Mouse (Mus musculus): Measurements from ENCODE around the gene Gemin6. TPM values are rescaled to one million over a fixed set of nuclear protein-coding genes. Genes with fewer than 3 reads are reported as not detected.
"Not testable (repeated sequence)": the region's sequence is repeated elsewhere in the genome, so short reads cannot be mapped to it uniquely, and the experiment has no call there.

The Gemin6 gene
- 64.1 and 66.8 TPM in 2 replicates for polyA plus RNA-seq (2016; fragmentation: Nextera tagmentation; extraction: Ambion mirVana)

DNA sequence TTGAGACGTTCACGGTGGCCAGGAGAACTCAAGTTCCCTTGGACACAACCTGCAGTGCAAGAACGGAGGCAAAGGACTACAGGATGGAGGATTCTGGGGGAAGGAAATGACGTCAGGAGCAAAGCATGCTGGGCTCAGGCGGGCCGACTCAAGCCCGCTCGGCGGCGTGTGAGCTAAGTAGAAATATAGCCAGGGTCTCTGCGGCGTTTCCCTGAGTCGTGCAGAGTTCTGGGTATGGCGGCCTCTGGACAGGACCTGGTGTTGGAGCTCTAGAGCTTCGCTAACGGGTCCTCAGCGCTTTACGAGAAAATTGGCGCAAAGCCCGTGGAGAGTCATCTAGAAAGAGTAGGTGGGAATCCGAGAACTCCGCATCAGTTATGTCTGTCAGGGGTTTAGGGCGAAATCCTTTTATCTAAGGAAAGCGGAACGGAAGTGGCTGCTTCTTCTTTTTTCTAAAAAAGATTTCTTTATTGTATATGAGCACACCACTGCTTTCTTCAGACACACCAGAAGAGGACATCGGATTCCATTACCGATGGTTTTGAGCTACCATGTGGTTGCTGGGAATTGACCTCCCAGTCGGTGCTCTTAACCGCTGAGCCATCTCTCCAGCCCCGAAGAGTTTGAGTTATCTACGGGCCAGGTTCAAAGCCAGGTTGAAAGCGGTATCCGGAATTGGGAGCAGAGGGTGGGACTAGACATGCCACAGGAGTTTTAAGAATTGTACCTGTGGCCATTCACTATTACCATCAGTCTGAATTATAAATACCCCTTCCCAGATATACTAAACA lies at the start of gene Gemin6:
Gene Gemin6, plus strand, starts transcription at position 116 of the 791 bp plus-strand sequence.
- WGBS: 1% methylated on average over 33 of the region's 33 CpGs
- peak; percentile 87 for DNase-seq (ENCODE audit: extremely low spot score, low spot score)
- H3K4me1 ChIP-seq: peaks cover 10% of the 10 kb centered on the region
- H3K9me3 ChIP-seq: no peaks in the 10 kb centered on the region
- peaks cover 33% of the 10 kb centered on the region for H3K36me3 ChIP-seq (replicated peaks)
- peak within 1 kb of the TSS; percentile 66 for H3K4me3 ChIP-seq
- H3K27ac ChIP-seq: peak within 1 kb of the TSS; percentile 91
- no peaks in the 10 kb centered on the region for H3K27me3 ChIP-seq (ENCODE audit: poor library complexity, severe bottlenecking)

DNA sequence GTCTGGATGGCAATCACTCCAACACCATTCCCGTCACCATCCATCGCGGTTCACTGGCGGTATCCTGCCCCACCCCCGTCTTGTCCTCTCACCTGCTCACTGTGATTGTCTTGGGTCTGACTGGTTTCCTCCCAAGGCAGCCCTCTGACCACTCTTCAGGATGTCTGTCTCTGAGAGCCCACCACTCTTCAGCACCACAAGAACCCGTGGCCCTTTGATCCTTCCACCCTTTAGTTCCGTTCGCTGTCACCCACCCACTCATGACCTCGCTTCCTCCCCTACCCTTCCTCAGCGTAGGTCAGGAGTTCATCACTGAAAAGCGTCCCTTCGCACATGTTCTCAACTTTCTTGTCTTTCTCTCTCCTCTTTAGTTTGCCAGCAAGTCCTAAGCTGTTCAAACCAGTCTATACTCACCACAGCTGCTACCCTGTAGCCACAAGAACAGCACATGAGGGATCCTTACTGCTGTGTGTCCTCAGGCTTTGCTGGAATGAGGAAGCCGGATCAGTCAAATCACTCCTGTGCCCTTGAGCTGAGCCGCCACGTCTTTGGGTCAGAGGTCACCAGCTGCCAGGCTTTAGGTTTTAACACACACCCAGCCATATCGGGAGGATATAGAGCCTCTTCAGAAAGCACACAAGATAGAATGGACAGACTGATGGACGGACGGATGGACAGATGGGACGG lies 49.4 kb upstream of the Gemin6 start:
- peaks cover 10% of the 10 kb centered on the region for H3K4me1 ChIP-seq
- WGBS: 83% methylated on average over 19 of the region's 19 CpGs
- H3K36me3 ChIP-seq (replicated peaks): no peaks in the 10 kb centered on the region
- no peak for DNase-seq (ENCODE audit: extremely low spot score, low spot score)
- no peaks in the 10 kb centered on the region for H3K9me3 ChIP-seq
- H3K27ac ChIP-seq: no peak overlapping the region
- H3K4me3 ChIP-seq: no peak overlapping the region
- H3K27me3 ChIP-seq (ENCODE audit: poor library complexity, severe bottlenecking): no peaks in the 10 kb centered on the region

DNA sequence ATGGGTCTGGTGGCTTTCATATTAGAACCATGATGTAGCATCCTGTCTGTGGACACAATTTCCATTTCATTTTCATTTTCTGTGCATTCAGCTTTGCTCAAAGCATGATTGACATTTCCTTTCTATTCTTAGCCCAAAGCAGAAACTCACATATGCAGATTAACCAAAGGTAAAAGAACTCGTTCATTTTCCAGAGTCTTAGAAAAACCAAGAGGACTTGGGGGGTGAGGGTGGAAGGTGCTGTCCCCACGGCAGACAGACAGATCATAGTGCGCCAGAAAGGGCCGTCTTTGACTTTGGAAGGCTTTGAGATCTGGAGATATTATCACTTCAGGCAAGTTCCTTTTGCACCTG lies 48.9 kb upstream of the Gemin6 start:
- no peaks in the 10 kb centered on the region for H3K27me3 ChIP-seq (ENCODE audit: poor library complexity, severe bottlenecking)
- no peaks in the 10 kb centered on the region for H3K9me3 ChIP-seq
- peaks cover 10% of the 10 kb centered on the region for H3K4me1 ChIP-seq
- H3K27ac ChIP-seq: no peak overlapping the region
- 86% methylated on average over 4 of the region's 4 CpGs for WGBS
- no peaks in the 10 kb centered on the region for H3K36me3 ChIP-seq (replicated peaks)
- no peak overlapping the region for H3K4me3 ChIP-seq
- DNase-seq (ENCODE audit: extremely low spot score, low spot score): no peak

DNA sequence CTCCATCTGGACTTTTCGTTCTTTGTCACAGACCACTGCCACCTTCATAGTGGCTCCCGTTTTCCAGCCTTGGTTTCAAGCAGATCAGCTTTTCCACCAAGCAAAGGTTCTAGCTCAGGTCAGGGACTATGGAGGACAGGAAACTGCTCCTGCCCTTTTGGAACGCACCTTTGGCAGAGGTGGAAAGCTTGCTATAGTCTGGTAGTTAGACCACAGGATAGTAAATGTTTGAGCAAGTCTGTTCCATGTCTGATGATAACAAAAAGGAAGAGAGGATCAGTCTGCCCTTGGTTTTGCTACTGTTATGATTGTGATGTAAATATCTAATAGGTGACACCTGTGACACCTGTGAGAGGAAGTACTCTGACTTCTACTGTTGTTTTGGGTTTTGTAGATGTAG lies 48.3 kb upstream of the Gemin6 start:
- no peak for DNase-seq (ENCODE audit: extremely low spot score, low spot score)
- Histone ChIP-seq H3K27me3 (ENCODE audit: poor library complexity, severe bottlenecking) (no peaks in the 10 kb centered on the region), H3K4me1 (peaks cover 10% of the 10 kb centered on the region), H3K27ac (no peak overlapping the region), H3K4me3 (no peak overlapping the region), H3K9me3 (no peaks in the 10 kb centered on the region), H3K36me3 (replicated peaks) (no peaks in the 10 kb centered on the region)
- WGBS: 96% methylated on average over 3 of the region's 3 CpGs

DNA sequence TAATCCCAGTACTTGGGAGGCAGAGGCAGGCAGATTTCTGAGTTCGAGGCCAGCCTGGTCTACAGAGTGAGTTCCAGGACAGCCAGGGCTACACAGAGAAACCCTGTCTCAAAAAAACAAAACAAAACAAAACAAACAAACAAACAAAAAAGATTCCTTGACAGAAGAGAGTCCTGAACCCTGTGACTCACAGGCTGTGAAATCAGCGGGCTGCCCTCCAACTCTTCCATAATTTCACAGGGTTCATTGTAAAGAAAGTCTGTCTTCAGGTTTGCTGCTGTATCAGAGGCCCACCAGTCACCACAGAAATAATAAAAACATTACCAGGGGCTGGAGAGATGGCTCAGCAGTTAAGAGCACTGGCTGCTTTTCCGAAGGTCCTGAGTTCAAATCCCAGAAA lies 45.4 kb upstream of the Gemin6 start:
- H3K9me3 ChIP-seq; H3K4me3 ChIP-seq; H3K27ac ChIP-seq; DNase-seq (ENCODE audit: extremely low spot score, low spot score); H3K27me3 ChIP-seq (ENCODE audit: poor library complexity, severe bottlenecking); H3K36me3 ChIP-seq (replicated peaks): not testable (repeated sequence)
- WGBS: 92% methylated on average over 3 of the region's 3 CpGs
- H3K4me1 ChIP-seq: peaks cover 10% of the 10 kb centered on the region

DNA sequence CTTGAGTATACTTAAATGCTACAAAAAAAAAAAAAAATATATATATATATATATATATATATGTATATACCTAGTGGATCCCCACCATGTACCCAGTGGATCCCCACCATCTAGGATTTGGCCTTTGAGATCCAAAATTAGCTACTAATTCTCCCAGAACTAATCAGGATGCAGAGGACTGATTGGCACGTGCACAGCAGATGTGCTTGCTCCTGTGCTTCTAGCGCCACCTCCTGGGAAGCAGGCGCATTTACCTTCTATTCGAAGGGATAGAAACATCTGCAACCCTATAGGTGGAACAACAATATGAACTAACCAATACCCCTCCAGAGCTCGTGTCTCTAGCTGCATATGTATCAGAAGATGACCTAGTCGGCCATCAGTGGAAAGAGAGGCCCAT lies 44.3 kb upstream of the Gemin6 start:
- Histone ChIP-seq H3K27me3 (ENCODE audit: poor library complexity, severe bottlenecking) (no peaks in the 10 kb centered on the region), H3K9me3 (no peaks in the 10 kb centered on the region), H3K36me3 (replicated peaks) (no peaks in the 10 kb centered on the region), H3K4me1 (peaks cover 4% of the 10 kb centered on the region), H3K4me3 (no peak overlapping the region), H3K27ac (no peak overlapping the region)
- peak; percentile 62 for DNase-seq (ENCODE audit: extremely low spot score, low spot score)
- under 1% methylated on average over 6 of the region's 6 CpGs for WGBS

DNA sequence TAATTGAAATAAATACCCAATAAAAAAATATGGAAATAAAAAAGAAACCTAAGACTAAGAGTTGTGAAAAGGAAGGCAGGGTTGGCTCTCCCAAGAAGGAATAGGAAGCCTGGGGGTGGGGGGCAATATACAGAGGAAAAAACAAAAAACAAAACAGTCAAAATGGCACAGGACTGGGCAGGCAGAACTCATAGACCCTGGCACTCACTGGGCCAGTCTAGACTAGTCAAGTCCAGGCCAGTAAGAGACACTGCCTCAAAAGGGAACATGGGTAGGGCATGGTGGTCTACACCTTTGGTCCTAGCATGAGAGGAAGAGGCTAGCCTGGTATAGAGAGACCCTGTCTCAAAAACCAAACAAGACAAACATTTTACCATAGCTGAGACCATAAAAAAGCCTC lies 43.8 kb upstream of the Gemin6 start:
- no peak overlapping the region for H3K27ac ChIP-seq
- H3K9me3 ChIP-seq: no peaks in the 10 kb centered on the region
- no peaks in the 10 kb centered on the region for H3K4me1 ChIP-seq
- no peaks in the 10 kb centered on the region for H3K36me3 ChIP-seq (replicated peaks)
- no peak for DNase-seq (ENCODE audit: extremely low spot score, low spot score)
- no peaks in the 10 kb centered on the region for H3K27me3 ChIP-seq (ENCODE audit: poor library complexity, severe bottlenecking)
- no peak overlapping the region for H3K4me3 ChIP-seq

DNA sequence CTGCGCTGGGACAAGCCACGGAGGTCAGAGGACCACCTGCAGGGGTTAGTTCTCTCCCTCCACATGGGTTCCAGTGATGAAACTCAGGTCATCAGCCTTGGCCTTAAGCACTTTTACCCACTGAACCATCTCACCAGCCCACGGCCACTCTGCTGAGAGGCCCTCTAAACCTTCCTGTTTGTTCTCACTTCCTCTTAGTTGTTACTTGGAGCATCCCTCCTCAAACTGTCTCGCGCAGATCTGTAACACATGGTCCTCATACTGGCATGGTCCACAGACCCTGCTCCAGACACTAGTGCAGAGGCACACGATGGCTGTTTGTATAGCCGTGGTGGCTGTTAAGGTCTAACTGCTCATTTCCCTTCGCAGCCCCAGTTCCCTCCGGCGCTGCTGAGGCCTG lies 40.6 kb upstream of the Gemin6 start:
- Histone ChIP-seq H3K36me3 (replicated peaks) (no peaks in the 10 kb centered on the region), H3K4me1 (no peaks in the 10 kb centered on the region), H3K4me3 (no peak overlapping the region), H3K27ac (no peak overlapping the region), H3K27me3 (ENCODE audit: poor library complexity, severe bottlenecking) (no peaks in the 10 kb centered on the region), H3K9me3 (no peaks in the 10 kb centered on the region)
- DNase-seq (ENCODE audit: extremely low spot score, low spot score): no peak
- 89% methylated on average over 10 of the region's 10 CpGs for WGBS

DNA sequence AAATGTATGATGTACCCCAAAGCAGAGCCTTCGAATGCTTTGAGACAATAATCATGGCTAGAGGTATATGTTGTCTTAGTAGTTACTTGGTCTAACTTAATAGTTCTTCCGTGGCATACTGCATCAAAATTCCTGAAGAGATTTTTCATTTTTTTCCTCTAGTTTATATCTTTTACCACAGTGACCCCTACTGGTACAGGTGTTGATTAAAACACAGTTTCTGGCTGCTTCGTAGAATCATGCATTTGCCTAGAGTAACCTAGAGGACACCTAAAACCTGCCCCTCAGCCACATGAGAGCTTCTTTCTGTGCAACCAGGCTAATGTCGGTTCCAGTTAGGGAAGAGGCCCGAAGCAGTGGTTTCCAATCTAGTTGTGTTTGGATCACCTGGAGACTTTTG lies 31.2 kb upstream of the Gemin6 start:
- H3K27me3 ChIP-seq (ENCODE audit: poor library complexity, severe bottlenecking): no peaks in the 10 kb centered on the region
- H3K4me1 ChIP-seq: peaks cover 7% of the 10 kb centered on the region; the same call in 1 of the 2 replicates
- H3K36me3 ChIP-seq (replicated peaks): peaks cover 42% of the 10 kb centered on the region
- DNase-seq (ENCODE audit: extremely low spot score, low spot score): no peak
- 72% methylated on average over 5 of the region's 5 CpGs for WGBS
- no peak overlapping the region for H3K4me3 ChIP-seq
- no peak overlapping the region for H3K27ac ChIP-seq
- H3K9me3 ChIP-seq: no peaks in the 10 kb centered on the region

DNA sequence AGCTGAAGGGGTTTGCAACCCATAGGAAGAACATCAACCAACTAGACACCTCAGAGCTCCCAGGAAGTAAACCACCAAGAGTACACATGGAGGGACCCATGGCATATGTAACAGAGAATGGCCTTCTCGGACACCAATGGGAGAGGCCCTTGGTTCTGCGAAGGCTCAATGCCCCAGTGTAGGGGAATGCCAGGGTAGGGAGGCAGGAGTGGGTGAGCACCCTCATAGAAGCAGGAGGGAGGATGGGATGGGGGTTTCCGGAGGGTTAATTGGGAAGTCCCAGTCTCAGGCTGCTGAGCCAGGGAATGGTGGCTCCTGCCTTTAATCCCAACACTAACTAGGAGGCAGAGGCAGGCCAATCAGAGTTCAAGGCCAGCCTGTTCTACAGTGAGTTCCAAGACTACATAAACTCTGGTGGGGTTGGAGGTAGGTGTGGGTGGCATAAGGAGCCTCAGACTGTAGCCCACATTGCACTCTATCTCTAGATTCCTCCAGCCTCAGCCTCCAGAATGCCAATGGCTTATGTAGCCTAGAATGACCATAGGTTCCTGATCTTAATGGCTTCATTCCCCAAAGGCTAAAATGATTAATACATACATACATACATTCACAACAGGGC lies 25.0 kb upstream of the Gemin6 start:
- no peaks in the 10 kb centered on the region for H3K4me1 ChIP-seq
- H3K27ac ChIP-seq: no peak overlapping the region
- no peak for DNase-seq (ENCODE audit: extremely low spot score, low spot score)
- H3K4me3 ChIP-seq: no peak overlapping the region
- H3K27me3 ChIP-seq (ENCODE audit: poor library complexity, severe bottlenecking): no peaks in the 10 kb centered on the region
- 86% methylated on average over 3 of the region's 3 CpGs for WGBS
- H3K36me3 ChIP-seq (replicated peaks): peaks cover 99% of the 10 kb centered on the region
- H3K9me3 ChIP-seq: no peaks in the 10 kb centered on the region

DNA sequence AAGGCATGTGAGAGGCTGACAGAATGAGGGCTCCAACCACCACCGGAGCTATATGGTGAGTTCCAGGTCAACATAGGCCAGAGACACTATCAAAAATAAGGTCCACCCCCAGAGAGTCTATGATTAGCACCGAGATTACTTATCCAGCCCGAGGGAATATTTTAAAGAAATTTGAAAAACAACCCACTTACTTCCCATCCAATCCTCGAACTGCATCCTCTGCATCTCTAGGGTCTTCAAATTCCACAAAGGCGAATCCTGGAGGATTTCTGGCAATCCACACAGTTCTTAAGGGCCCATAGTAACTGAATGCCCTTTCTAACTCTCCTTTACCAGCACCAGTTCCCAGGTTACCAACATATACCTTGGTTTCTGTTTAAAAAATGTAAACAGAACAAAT lies 18.6 kb upstream of the Gemin6 start:
- Histone ChIP-seq H3K27me3 (ENCODE audit: poor library complexity, severe bottlenecking) (no peaks in the 10 kb centered on the region), H3K27ac (peak overlapping the region; percentile 98), H3K9me3 (no peaks in the 10 kb centered on the region), H3K4me3 (peak overlapping the region; percentile 97), H3K4me1 (peaks cover 18% of the 10 kb centered on the region), H3K36me3 (replicated peaks) (peaks cover 52% of the 10 kb centered on the region)
- 39% methylated on average over 5 of the region's 5 CpGs for WGBS
- no peak for DNase-seq (ENCODE audit: extremely low spot score, low spot score)

DNA sequence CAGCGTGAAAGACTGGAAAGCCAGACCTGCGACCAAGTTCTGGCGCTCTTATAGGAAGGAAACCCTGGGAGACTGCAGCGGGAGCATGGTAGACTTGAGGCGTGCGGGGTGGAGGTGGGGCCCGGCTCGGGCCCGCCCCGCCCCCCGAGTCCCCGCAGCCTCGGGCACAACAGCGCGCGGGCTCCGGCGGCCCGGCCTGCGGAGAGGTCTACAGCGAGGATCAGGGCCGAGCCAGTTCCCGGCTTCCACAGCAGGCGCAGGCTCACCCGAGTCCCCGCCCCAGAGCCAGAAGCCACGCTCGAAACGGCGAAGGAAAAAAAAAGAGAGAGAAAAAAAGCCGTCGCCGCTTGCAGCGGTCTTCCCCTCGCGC lies 18.0 kb upstream of the Gemin6 start:
- Histone ChIP-seq H3K4me3 (peak overlapping the region; percentile 97), H3K27ac (peak overlapping the region; percentile 98), H3K36me3 (replicated peaks) (peaks cover 46% of the 10 kb centered on the region), H3K4me1 (peaks cover 18% of the 10 kb centered on the region), H3K9me3 (no peaks in the 10 kb centered on the region), H3K27me3 (ENCODE audit: poor library complexity, severe bottlenecking) (no peaks in the 10 kb centered on the region)
- no peak for DNase-seq (ENCODE audit: extremely low spot score, low spot score)
- under 1% methylated on average over 36 of the region's 36 CpGs for WGBS
